Comparison of ENCODE assay signal across 23 mouse cellular contexts in the genomic region with DNA sequence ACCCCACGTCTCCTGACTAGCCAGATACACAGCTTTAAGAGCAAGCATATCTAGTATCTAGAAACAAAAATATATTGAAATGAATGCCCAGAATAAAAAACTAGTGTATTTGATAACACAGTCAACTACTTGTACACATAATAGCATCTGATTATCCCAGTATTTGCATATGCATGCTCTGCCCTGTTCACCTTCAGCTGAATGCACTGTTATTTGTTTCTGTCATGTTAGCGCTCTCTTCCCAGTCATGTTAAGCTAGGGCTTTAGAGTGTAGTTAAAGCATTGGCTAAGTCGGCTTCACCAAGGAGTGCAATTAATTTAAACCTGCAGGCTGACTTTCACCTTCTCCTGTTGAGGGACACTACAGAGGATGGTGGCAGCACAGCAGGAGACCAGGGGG.
DNase-seq lines count a peak whose midpoint lies in the region; ATAC-seq and TF ChIP-seq lines count a peak whose summit lies in the region.
"Had no signal": no experiment of that assay in that cellular context is flagged by ENCODE, and none has a peak within 500 bp of the region (broad histone marks: within the 10 kb centered on the region; RNA-seq: fewer than 3 reads in every experiment).

No protein-coding gene starts in this region.

- WGBS in forebrain, embryonic 15.5 days, result 39% methylated on average over 3 of the region's 3 CpGs
- 58% methylated on average over 3 of the region's 3 CpGs for WGBS in forebrain, embryonic 12.5 days
- 52% methylated on average over 3 of the region's 3 CpGs for WGBS in midbrain, embryonic 16.5 days
- 84% methylated on average over 3 of the region's 3 CpGs for WGBS in midbrain, embryonic 11.5 days
- WGBS in forebrain, postnatal 0 days, result 41% methylated on average over 3 of the region's 3 CpGs

- H3K4me3 ChIP-seq in forebrain, embryonic 15.5 days, result no peak overlapping the region
- no peak overlapping the region for H3K4me3 ChIP-seq in forebrain, embryonic 12.5 days (replicated peaks)
- H3K4me3 ChIP-seq in midbrain, embryonic 16.5 days (ENCODE audit: low read depth, low read length), result no peak overlapping the region
- no peak overlapping the region for H3K4me3 ChIP-seq in midbrain, embryonic 11.5 days (ENCODE audit: low read depth, low read length)
- no peak overlapping the region for H3K4me3 ChIP-seq in forebrain, postnatal 0 days (ENCODE audit: low read depth, low read length)
- H3K4me3 ChIP-seq: embryonic facial prominence, embryonic 10.5 days; embryonic facial prominence, embryonic 13.5 days; erythroblast, embryonic 14.5 days; gastrocnemius, adult 2 months; hindbrain, embryonic 12.5 days; hindbrain, embryonic 15.5 days had no signal

- TF ChIP-seq CTCF in forebrain, postnatal 0 days (IDR thresholded peaks at IDR 0.05; ENCODE audit: low read depth), result no peak

- H3K27ac ChIP-seq in forebrain, embryonic 15.5 days (replicated peaks), result 0 out of 2 replicates have a peak overlapping the region, but pooled peaks have one; percentile 25
- H3K27ac ChIP-seq in forebrain, embryonic 12.5 days, result no peak overlapping the region
- H3K27ac ChIP-seq in midbrain, embryonic 16.5 days (ENCODE audit: low read length), result no peak overlapping the region
- no peak overlapping the region for H3K27ac ChIP-seq in midbrain, embryonic 11.5 days (ENCODE audit: low read depth, low read length)
- H3K27ac ChIP-seq in forebrain, postnatal 0 days (ENCODE audit: low read depth, low read length), result no peak overlapping the region
- H3K27ac ChIP-seq: embryonic facial prominence, embryonic 10.5 days; embryonic facial prominence, embryonic 13.5 days; gastrocnemius, adult 2 months; hindbrain, embryonic 12.5 days; hindbrain, embryonic 15.5 days had no signal

- DNase-seq in midbrain, embryonic 11.5 days (ENCODE audit: low spot score, missing footprints), result no peak
- no peak for DNase-seq in forebrain, postnatal 0 days
- no peak for DNase-seq in layer of hippocampus, postnatal 25 days (ENCODE audit: extremely low spot score in 1 of 2, low spot score in 1 of 2)
- DNase-seq: adrenal gland, adult 2 months; adrenal gland, postnatal 14 days; cerebellum, adult 11-12 months; cerebellum, adult 8-10 months; cerebellum, postnatal 10 days; cerebellum, postnatal 36 days; embryo, embryonic 11 days; gastrocnemius, adult 2 months; gastrocnemius, postnatal 14 days; heart, adult 11 months had no signal

- H3K4me1 ChIP-seq in forebrain, embryonic 15.5 days, result peaks cover 9% of the 10 kb centered on the region
- peaks cover 7% of the 10 kb centered on the region for H3K4me1 ChIP-seq in forebrain, embryonic 12.5 days
- peaks cover 5% of the 10 kb centered on the region; the same call in 1 of the 2 replicates for H3K4me1 ChIP-seq in midbrain, embryonic 16.5 days (ENCODE audit: control insufficient read depth, insufficient read depth, low read length)
- H3K4me1 ChIP-seq in midbrain, embryonic 11.5 days (ENCODE audit: control insufficient read depth, insufficient read depth, low read length), result no peaks in the 10 kb centered on the region
- H3K4me1 ChIP-seq in forebrain, postnatal 0 days (ENCODE audit: insufficient read depth), result no peaks in the 10 kb centered on the region
- H3K4me1 ChIP-seq: hindbrain, embryonic 15.5 days had no signal

- H3K27me3 ChIP-seq in forebrain, embryonic 15.5 days, result no peaks in the 10 kb centered on the region
- H3K27me3 ChIP-seq in forebrain, embryonic 12.5 days, result no peaks in the 10 kb centered on the region
- no peaks in the 10 kb centered on the region for H3K27me3 ChIP-seq in midbrain, embryonic 16.5 days (ENCODE audit: control insufficient read depth, insufficient read depth, low read depth, low read length)
- no peaks in the 10 kb centered on the region for H3K27me3 ChIP-seq in midbrain, embryonic 11.5 days (ENCODE audit: control insufficient read depth, insufficient read depth, low read length)
- no peaks in the 10 kb centered on the region for H3K27me3 ChIP-seq in forebrain, postnatal 0 days (ENCODE audit: insufficient read depth, low read length)
- H3K27me3 ChIP-seq: embryonic facial prominence, embryonic 13.5 days; hindbrain, embryonic 12.5 days; hindbrain, embryonic 15.5 days had no signal

- no peak overlapping the region for H3K4me2 ChIP-seq in forebrain, embryonic 15.5 days (replicated peaks)
- H3K4me2 ChIP-seq in forebrain, embryonic 12.5 days, result no peak overlapping the region
- no peak overlapping the region for H3K4me2 ChIP-seq in midbrain, embryonic 16.5 days (ENCODE audit: low read length)
- H3K4me2 ChIP-seq in midbrain, embryonic 11.5 days, result no peak overlapping the region
- H3K4me2 ChIP-seq in forebrain, postnatal 0 days (ENCODE audit: low read depth), result no peak overlapping the region
- H3K4me2 ChIP-seq: embryonic facial prominence, embryonic 13.5 days; heart, embryonic 11.5 days; hindbrain, embryonic 12.5 days; hindbrain, embryonic 15.5 days had no signal

- H3K9ac ChIP-seq in forebrain, embryonic 15.5 days (replicated peaks), result no peak overlapping the region
- no peak overlapping the region for H3K9ac ChIP-seq in forebrain, embryonic 12.5 days
- H3K9ac ChIP-seq in midbrain, embryonic 16.5 days (ENCODE audit: low read depth, low read length), result no peak overlapping the region
- no peak overlapping the region for H3K9ac ChIP-seq in midbrain, embryonic 11.5 days (ENCODE audit: low read length)
- H3K9ac ChIP-seq in forebrain, postnatal 0 days, result no peak overlapping the region
- H3K9ac ChIP-seq: embryonic facial prominence, embryonic 13.5 days; hindbrain, embryonic 12.5 days; hindbrain, embryonic 15.5 days had no signal

- H3K9me3 ChIP-seq in forebrain, embryonic 15.5 days, result no peaks in the 10 kb centered on the region
- H3K9me3 ChIP-seq in forebrain, embryonic 12.5 days, result no peaks in the 10 kb centered on the region
- no peaks in the 10 kb centered on the region for H3K9me3 ChIP-seq in midbrain, embryonic 16.5 days (replicated peaks; ENCODE audit: control insufficient read depth, low read length, poor library complexity, severe bottlenecking)
- no peaks in the 10 kb centered on the region for H3K9me3 ChIP-seq in midbrain, embryonic 11.5 days (ENCODE audit: control insufficient read depth, low read length)
- H3K9me3 ChIP-seq in forebrain, postnatal 0 days (ENCODE audit: low read length), result no peaks in the 10 kb centered on the region
- H3K9me3 ChIP-seq: embryonic facial prominence, embryonic 10.5 days; embryonic facial prominence, embryonic 13.5 days; hindbrain, embryonic 12.5 days; hindbrain, embryonic 15.5 days had no signal

- 0 out of 2 replicates have a peak, but pooled peaks have one; percentile 48 for ATAC-seq in forebrain, embryonic 15.5 days (replicated peaks)
- no peak for ATAC-seq in forebrain, embryonic 12.5 days (ENCODE audit: low FRiP score)
- ATAC-seq in midbrain, embryonic 16.5 days, result peak; percentile 29; the same call in 1 of the 2 replicates
- no peak for ATAC-seq in midbrain, embryonic 11.5 days (ENCODE audit: low FRiP score)
- peak; percentile 55; the same call in 1 of the 2 replicates for ATAC-seq in forebrain, postnatal 0 days
- ATAC-seq: CD4-positive, CD25-positive, alpha-beta regulatory T cell, adult 4 months had no signal

- no peaks in the 10 kb centered on the region for H3K36me3 ChIP-seq in forebrain, embryonic 15.5 days
- no peaks in the 10 kb centered on the region for H3K36me3 ChIP-seq in forebrain, embryonic 12.5 days (replicated peaks)
- no peaks in the 10 kb centered on the region for H3K36me3 ChIP-seq in midbrain, embryonic 16.5 days (ENCODE audit: control insufficient read depth, insufficient read depth, low read length)
- H3K36me3 ChIP-seq in midbrain, embryonic 11.5 days (ENCODE audit: control insufficient read depth, insufficient read depth, low read length), result no peaks in the 10 kb centered on the region
- no peaks in the 10 kb centered on the region for H3K36me3 ChIP-seq in forebrain, postnatal 0 days (ENCODE audit: insufficient read depth)
- H3K36me3 ChIP-seq: embryonic facial prominence, embryonic 10.5 days; embryonic facial prominence, embryonic 13.5 days; hindbrain, embryonic 12.5 days; hindbrain, embryonic 15.5 days had no signal

Comparison
In these comparisons a context has a peak if more than half of its experiments do, and no peak if none do; other contexts are left out.
1. ATAC-seq: peak in forebrain, embryonic 15.5 days (single experiment), midbrain, embryonic 16.5 days (single experiment) and forebrain, postnatal 0 days (single experiment); none in forebrain, embryonic 12.5 days (single experiment) and midbrain, embryonic 11.5 days (single experiment).